Mouse (Mus musculus): ENCODE results near the gene Arhgap45.
A peak's percentile ranks its signal among the peaks of the same experiment; 100 is the strongest.

The Arhgap45 gene

GRCm38 (mm10) chr10:80016511-80016910, at the start of gene Arhgap45:
Gene Arhgap45 (plus strand): TSS chr10:80016653.
- DNase-seq (ENCODE audit: low spot score): no peak

- DNase-seq (ENCODE audit: low spot score): no peak
These were observed 49.5 kb upstream of the Arhgap45 start for GRCm38 (mm10) chr10:79966886-79967400.

- no peak for DNase-seq (ENCODE audit: low spot score)
These were observed 48.3 kb upstream of the Arhgap45 start for GRCm38 (mm10) chr10:79968181-79968580.

GRCm38 (mm10) chr10:79969124-79969568, 47.3 kb upstream of the Arhgap45 start:
- DNase-seq (ENCODE audit: low spot score): no peak

GRCm38 (mm10) chr10:79970415-79971182, 45.9 kb upstream of the Arhgap45 start, which contains the start of gene Grin3b:
Gene Grin3b (plus strand): TSS chr10:79970715.
- no peak for DNase-seq (ENCODE audit: low spot score)

GRCm38 (mm10) chr10:79971183-79971497, 45.3 kb upstream of the Arhgap45 start:
- no peak for DNase-seq (ENCODE audit: low spot score)

- no peak for DNase-seq (ENCODE audit: low spot score)
These were observed 43.6 kb upstream of the Arhgap45 start for GRCm38 (mm10) chr10:79972831-79973230.

- DNase-seq (ENCODE audit: low spot score): no peak
These were observed 42.4 kb upstream of the Arhgap45 start for GRCm38 (mm10) chr10:79974087-79974486.

- no peak for DNase-seq (ENCODE audit: low spot score)
These were observed 41.8 kb upstream of the Arhgap45 start for GRCm38 (mm10) chr10:79974668-79975067.

- DNase-seq (ENCODE audit: low spot score): no peak
These were observed 40.3 kb upstream of the Arhgap45 start for GRCm38 (mm10) chr10:79976071-79976721.

- no peak for DNase-seq (ENCODE audit: low spot score)
These were observed 39.7 kb upstream of the Arhgap45 start for GRCm38 (mm10) chr10:79976722-79977107.

- no peak for DNase-seq (ENCODE audit: low spot score)
These were observed 39.1 kb upstream of the Arhgap45 start for GRCm38 (mm10) chr10:79977324-79977723.

- no peak for DNase-seq (ENCODE audit: low spot score)
These were observed 38.4 kb upstream of the Arhgap45 start for GRCm38 (mm10) chr10:79978061-79978460.

- no peak for DNase-seq (ENCODE audit: low spot score)
These were observed 36.9 kb upstream of the Arhgap45 start for GRCm38 (mm10) chr10:79979401-79980155.

GRCm38 (mm10) chr10:79983205-79983604, 33.2 kb upstream of the Arhgap45 start:
- DNase-seq (ENCODE audit: low spot score): no peak

GRCm38 (mm10) chr10:79983670-79984069, 32.8 kb upstream of the Arhgap45 start:
- peak; percentile 52 for DNase-seq (ENCODE audit: low spot score)

- peak; percentile 77 for DNase-seq (ENCODE audit: low spot score)
These were observed 32.1 kb upstream of the Arhgap45 start, which contains the start of gene Tmem259 for GRCm38 (mm10) chr10:79984195-79984816. Gene Tmem259 (minus strand): TSS chr10:79984330.

- DNase-seq (ENCODE audit: low spot score): peak; percentile 97
These were observed 31.6 kb upstream of the Arhgap45 start for GRCm38 (mm10) chr10:79984871-79985270.

GRCm38 (mm10) chr10:79985334-79986231, 30.9 kb upstream of the Arhgap45 start:
- DNase-seq (ENCODE audit: low spot score): no peak

GRCm38 (mm10) chr10:79986232-79986878, 30.1 kb upstream of the Arhgap45 start:
- DNase-seq (ENCODE audit: low spot score): no peak
